Mouse (Mus musculus): ENCODE measurements at regions not wholly inside any gene's neighbourhood (a gene's known extent, or its start where the extent isn't known, plus 50 kb on each side); places are given as distances from the start of the nearest gene placed in this dataset.
"Not testable (repeated sequence)": the region's sequence is repeated elsewhere in the genome, so short reads cannot be mapped to it uniquely, and the experiment has no call there.

GRCm38 (mm10) chr11:40536236-40536765 lies 158.7 kb downstream of the Mat2b start:
- no peak for DNase-seq (ENCODE audit: low read depth, low spot score)

- DNase-seq (ENCODE audit: low read depth, low spot score), result no peak
These were observed 184.4 kb downstream of the Mat2b start for GRCm38 (mm10) chr11:40510325-40511239.

- DNase-seq (ENCODE audit: low read depth, low spot score), result no peak
These were observed 203.4 kb downstream of the Mat2b start for GRCm38 (mm10) chr11:40491599-40491998.

GRCm38 (mm10) chr11:40478171-40478570 lies 216.8 kb downstream of the Mat2b start:
- DNase-seq (ENCODE audit: low read depth, low spot score), result not testable (repeated sequence)

- no peak for DNase-seq (ENCODE audit: low read depth, low spot score)
These were observed 217.7 kb downstream of the Mat2b start for GRCm38 (mm10) chr11:40477294-40477693.

GRCm38 (mm10) chr11:40469080-40469705 lies 225.8 kb downstream of the Mat2b start:
- DNase-seq (ENCODE audit: low read depth, low spot score), result no peak

GRCm38 (mm10) chr11:40456571-40456970 lies 238.4 kb downstream of the Mat2b start:
- no peak for DNase-seq (ENCODE audit: low read depth, low spot score)

GRCm38 (mm10) chr11:40454994-40455393 lies 240.0 kb downstream of the Mat2b start:
- not testable (repeated sequence) for DNase-seq (ENCODE audit: low read depth, low spot score)

GRCm38 (mm10) chr11:40446846-40447245 lies 248.2 kb downstream of the Mat2b start:
- no peak for DNase-seq (ENCODE audit: low read depth, low spot score)

- DNase-seq (ENCODE audit: low read depth, low spot score), result no peak
These were observed 261.0 kb downstream of the Mat2b start for GRCm38 (mm10) chr11:40434002-40434401.

GRCm38 (mm10) chr11:40428858-40429257 lies 266.1 kb downstream of the Mat2b start:
- no peak for DNase-seq (ENCODE audit: low read depth, low spot score)

- no peak for DNase-seq (ENCODE audit: low read depth, low spot score)
These were observed 270.7 kb downstream of the Mat2b start for GRCm38 (mm10) chr11:40424316-40424715.

GRCm38 (mm10) chr11:40407571-40407970 lies 287.4 kb downstream of the Mat2b start:
- DNase-seq (ENCODE audit: low read depth, low spot score), result no peak

GRCm38 (mm10) chr11:40402249-40402648 lies 292.8 kb downstream of the Mat2b start:
- no peak for DNase-seq (ENCODE audit: low read depth, low spot score)

GRCm38 (mm10) chr11:40397453-40398104 lies 297.4 kb downstream of the Mat2b start:
- DNase-seq (ENCODE audit: low read depth, low spot score), result no peak

- DNase-seq (ENCODE audit: low read depth, low spot score), result no peak
These were observed 299.7 kb downstream of the Mat2b start for GRCm38 (mm10) chr11:40395331-40395730.

GRCm38 (mm10) chr11:40394864-40395266 lies 300.1 kb downstream of the Mat2b start:
- no peak for DNase-seq (ENCODE audit: low read depth, low spot score)

GRCm38 (mm10) chr11:40394283-40394758 lies 300.7 kb downstream of the Mat2b start:
- no peak for DNase-seq (ENCODE audit: low read depth, low spot score)

- DNase-seq (ENCODE audit: low read depth, low spot score), result no peak
These were observed 314.3 kb downstream of the Mat2b start for GRCm38 (mm10) chr11:40380696-40381095.

- DNase-seq (ENCODE audit: low read depth, low spot score), result no peak
These were observed 323.3 kb downstream of the Mat2b start for GRCm38 (mm10) chr11:40371696-40372095.

- DNase-seq (ENCODE audit: low read depth, low spot score), result no peak
These were observed 328.4 kb downstream of the Mat2b start for GRCm38 (mm10) chr11:40366573-40366972.
